Mouse (Mus musculus) heart, embryonic 15.5 days (tissue): ENCODE measurements at regions not wholly inside any gene's neighbourhood (a gene's known extent, or its start where the extent isn't known, plus 50 kb on each side); places are given as distances from the start of the nearest gene placed in this dataset.

Source experiments
- ATAC-seq: fragments of 200-750 bp; cut with Nextera tagmentation; replicated peaks from 2 replicates; pipeline ENCODE4 v1.8.0; 2017; ENCODE audit warnings: low read depth, moderate TSS enrichment; ENCODE audit not compliant: insufficient number of reproducible peaks, insufficient read depth, low FRiP score
- H3K27ac ChIP-seq: fragments of 300-500 bp; sonication (generic); 2 replicates; pipeline ENCODE4 v1.5.1; 2015; ENCODE audit warnings: mild to moderate bottlenecking, inconsistent platforms
- H3K27me3 ChIP-seq: fragments of 300-500 bp; sonication (generic); 2 replicates; pipeline ENCODE4 v1.6.1; 2015; ENCODE audit warnings: inconsistent platforms
- H3K36me3 ChIP-seq: fragments of 300-500 bp; sonication (generic); 2 replicates; pipeline ENCODE4 v1.6.1; 2015; ENCODE audit warnings: mild to moderate bottlenecking, inconsistent platforms
- H3K4me1 ChIP-seq: fragments of 300-500 bp; sonication (generic); replicated peaks from 2 replicates; pipeline ENCODE4 v1.6.1; 2015; ENCODE audit warnings: inconsistent platforms
- H3K4me2 ChIP-seq: fragments of 300-500 bp; sonication (generic); 2 replicates; pipeline ENCODE4 v1.6.1; 2015; ENCODE audit warnings: inconsistent platforms, mild to moderate bottlenecking, moderate library complexity
- H3K4me3 ChIP-seq: fragments of 300-500 bp; sonication (generic); 2 replicates; pipeline ENCODE4 v1.5.1; 2015; ENCODE audit warnings: mild to moderate bottlenecking, inconsistent platforms
- H3K9ac ChIP-seq: fragments of 300-500 bp; sonication (generic); 2 replicates; pipeline ENCODE4 v1.6.1; 2015; ENCODE audit warnings: mild to moderate bottlenecking, inconsistent platforms
- H3K9me3 ChIP-seq: fragments of 300-500 bp; sonication (generic); replicated peaks from 2 replicates; pipeline ENCODE4 v1.6.1; 2016; ENCODE audit warnings: inconsistent platforms
- WGBS: fragments of 180-500 bp; shearing (Covaris S2); methylation state at CpG from one replicate; pipeline ENCODE4 v1.1.7; 2015; ENCODE audit warnings: mixed read lengths; 5-methylcytosine and 5-hydroxymethylcytosine counted together

GRCm38 (mm10) chr17:51321868-51322267 is 142.7 kb upstream of the Tbc1d5 start:
- no peaks in the 10 kb centered on the region for H3K27me3 ChIP-seq
- no peak overlapping the region for H3K9ac ChIP-seq
- no peak overlapping the region for H3K27ac ChIP-seq
- no peaks in the 10 kb centered on the region for H3K4me1 ChIP-seq
- no peak overlapping the region for H3K4me3 ChIP-seq
- 75% methylated on average over 7 of the region's 7 CpGs for WGBS
- no peaks in the 10 kb centered on the region for H3K9me3 ChIP-seq
- H3K4me2 ChIP-seq = no peak overlapping the region
- no peak for ATAC-seq
- no peaks in the 10 kb centered on the region for H3K36me3 ChIP-seq

DNA sequence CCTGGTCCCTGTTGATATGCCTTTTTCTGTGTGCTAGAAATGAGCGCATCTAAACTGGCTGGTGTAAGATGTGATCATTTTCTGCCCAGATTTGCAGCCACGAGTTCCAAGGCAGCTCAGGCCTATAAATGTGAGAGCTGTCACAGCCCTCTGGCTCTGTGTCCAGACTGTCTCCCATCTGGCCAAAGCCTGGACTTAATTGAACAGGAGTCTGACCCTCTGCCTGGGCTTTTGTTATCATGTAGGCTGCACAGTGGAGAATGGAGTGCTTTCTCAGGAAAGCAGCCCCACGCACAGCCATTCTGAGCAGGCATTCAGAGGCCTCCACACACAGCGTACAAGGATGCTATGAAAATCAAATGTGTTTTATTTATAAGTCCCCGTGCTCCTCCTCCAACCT is 141.9 kb upstream of the Tbc1d5 start:
- WGBS = 75% methylated on average over 5 of the region's 5 CpGs

GRCm38 (mm10) chr17:51304964-51305363 is 125.8 kb upstream of the Tbc1d5 start:
- Histone ChIP-seq H3K9me3 (no peaks in the 10 kb centered on the region), H3K4me1 (no peaks in the 10 kb centered on the region), H3K4me3 (no peak overlapping the region), H3K4me2 (no peak overlapping the region), H3K36me3 (no peaks in the 10 kb centered on the region), H3K27ac (no peak overlapping the region), H3K27me3 (no peaks in the 10 kb centered on the region), H3K9ac (no peak overlapping the region)
- WGBS = 44% methylated on average over 14 of the region's 14 CpGs
- ATAC-seq = no peak

More for the DNA sequence above, 141.9 kb upstream of the Tbc1d5 start:
- Histone ChIP-seq H3K4me2 (no peak overlapping the region), H3K9me3 (no peaks in the 10 kb centered on the region), H3K9ac (no peak overlapping the region), H3K27ac (no peak overlapping the region), H3K4me3 (no peak overlapping the region), H3K27me3 (no peaks in the 10 kb centered on the region), H3K4me1 (no peaks in the 10 kb centered on the region), H3K36me3 (no peaks in the 10 kb centered on the region)
- ATAC-seq = no peak

DNA sequence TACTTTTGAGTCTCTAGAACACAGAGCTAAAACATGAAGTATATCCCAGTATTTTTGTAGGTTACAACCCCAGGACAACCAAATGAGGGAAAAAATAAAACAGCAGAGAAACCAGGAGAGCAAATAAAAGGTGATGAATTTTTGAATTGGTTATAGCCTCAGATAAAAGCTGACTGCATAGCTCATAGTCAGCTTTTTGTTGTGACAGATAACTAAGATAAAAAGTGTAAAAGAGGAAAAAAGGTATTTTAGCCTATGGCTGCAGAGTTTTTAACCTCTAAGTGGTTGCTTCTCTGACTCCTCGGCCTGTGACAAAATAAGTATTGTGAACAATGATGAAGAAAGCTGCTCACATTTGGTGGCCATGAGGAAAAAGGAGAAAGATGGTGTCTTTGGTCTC is 111.6 kb upstream of the Tbc1d5 start:
- H3K4me2 ChIP-seq = no peak overlapping the region
- WGBS = 93% methylated on average over 1 of the region's 1 CpGs
- H3K4me3 ChIP-seq = no peak overlapping the region
- ATAC-seq = no peak
- no peaks in the 10 kb centered on the region for H3K27me3 ChIP-seq
- H3K9me3 ChIP-seq = no peaks in the 10 kb centered on the region
- no peaks in the 10 kb centered on the region for H3K36me3 ChIP-seq
- H3K4me1 ChIP-seq = no peaks in the 10 kb centered on the region
- H3K27ac ChIP-seq = no peak overlapping the region
- no peak overlapping the region for H3K9ac ChIP-seq

- no peak for ATAC-seq
- H3K4me3 ChIP-seq = no peak overlapping the region
- no peak overlapping the region for H3K27ac ChIP-seq
- no peak overlapping the region for H3K4me2 ChIP-seq
- 73% methylated on average over 7 of the region's 7 CpGs for WGBS
- H3K27me3 ChIP-seq = no peaks in the 10 kb centered on the region
- no peaks in the 10 kb centered on the region for H3K36me3 ChIP-seq
- no peaks in the 10 kb centered on the region for H3K4me1 ChIP-seq
- H3K9me3 ChIP-seq = no peaks in the 10 kb centered on the region
- H3K9ac ChIP-seq = no peak overlapping the region
Observed at GRCm38 (mm10) chr17:51288751-51289150, 109.6 kb upstream of the Tbc1d5 start.

- Histone ChIP-seq H3K9ac (no peak overlapping the region), H3K4me3 (no peak overlapping the region), H3K36me3 (no peaks in the 10 kb centered on the region), H3K9me3 (no peaks in the 10 kb centered on the region), H3K4me2 (no peak overlapping the region), H3K27ac (no peak overlapping the region), H3K4me1 (no peaks in the 10 kb centered on the region), H3K27me3 (no peaks in the 10 kb centered on the region)
- 79% methylated on average over 8 of the region's 8 CpGs for WGBS
- ATAC-seq = no peak
Observed at GRCm38 (mm10) chr17:51287878-51288277, 108.7 kb upstream of the Tbc1d5 start.

GRCm38 (mm10) chr17:51285362-51285761 is 106.2 kb upstream of the Tbc1d5 start:
- 70% methylated on average over 5 of the region's 5 CpGs for WGBS
- no peaks in the 10 kb centered on the region for H3K27me3 ChIP-seq
- no peak overlapping the region for H3K27ac ChIP-seq
- H3K9ac ChIP-seq = no peak overlapping the region
- no peak overlapping the region for H3K4me3 ChIP-seq
- H3K4me1 ChIP-seq = no peaks in the 10 kb centered on the region
- no peaks in the 10 kb centered on the region for H3K36me3 ChIP-seq
- ATAC-seq = no peak
- H3K9me3 ChIP-seq = no peaks in the 10 kb centered on the region
- no peak overlapping the region for H3K4me2 ChIP-seq

DNA sequence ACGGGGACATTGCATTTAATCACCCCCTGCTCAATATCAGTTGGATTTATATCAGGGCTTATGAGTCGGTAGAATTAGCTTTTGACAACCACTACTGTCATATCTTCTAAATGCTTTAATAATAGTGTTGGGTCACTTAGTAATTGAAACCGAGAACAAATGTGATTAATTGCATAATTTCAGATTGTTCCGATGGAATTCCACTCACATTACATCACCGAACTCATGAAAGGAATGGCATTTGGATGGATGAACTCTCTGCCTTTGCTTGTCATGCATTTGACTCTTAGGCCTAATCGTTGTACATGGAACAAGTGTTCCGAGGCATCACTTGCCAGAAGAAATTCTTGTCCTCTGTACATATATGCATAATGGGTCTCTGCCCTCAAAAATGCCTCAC is 99.6 kb upstream of the Tbc1d5 start:
- Histone ChIP-seq H3K36me3 (no peaks in the 10 kb centered on the region), H3K9ac (no peak overlapping the region), H3K27ac (no peak overlapping the region), H3K27me3 (no peaks in the 10 kb centered on the region), H3K4me1 (no peaks in the 10 kb centered on the region), H3K9me3 (no peaks in the 10 kb centered on the region), H3K4me2 (no peak overlapping the region), H3K4me3 (no peak overlapping the region)
- 46% methylated on average over 7 of the region's 7 CpGs for WGBS
- ATAC-seq = no peak

DNA sequence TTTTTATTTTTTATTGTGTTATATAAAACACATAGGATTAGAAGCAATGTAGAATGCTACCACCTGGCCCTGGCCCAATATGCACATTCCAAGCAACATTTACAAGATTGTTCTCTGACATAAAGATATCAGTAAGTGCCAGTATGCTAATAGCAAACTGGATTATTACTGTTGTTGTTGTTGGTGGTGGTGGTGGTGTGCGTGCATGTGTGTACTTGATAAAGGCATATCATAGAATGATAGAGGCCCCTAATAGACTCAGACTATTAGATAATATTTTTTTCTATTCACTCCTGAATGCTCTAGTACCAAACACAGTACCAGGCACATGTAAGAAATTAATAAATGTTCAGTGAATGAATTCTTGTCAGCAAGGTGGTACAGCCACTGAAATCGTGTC is 98.9 kb upstream of the Tbc1d5 start:
- no peak overlapping the region for H3K9ac ChIP-seq
- no peaks in the 10 kb centered on the region for H3K27me3 ChIP-seq
- no peak overlapping the region for H3K27ac ChIP-seq
- no peak overlapping the region for H3K4me3 ChIP-seq
- H3K4me2 ChIP-seq = no peak overlapping the region
- H3K36me3 ChIP-seq = no peaks in the 10 kb centered on the region
- H3K9me3 ChIP-seq = no peaks in the 10 kb centered on the region
- 57% methylated on average over 2 of the region's 2 CpGs for WGBS
- no peak for ATAC-seq
- H3K4me1 ChIP-seq = no peaks in the 10 kb centered on the region

DNA sequence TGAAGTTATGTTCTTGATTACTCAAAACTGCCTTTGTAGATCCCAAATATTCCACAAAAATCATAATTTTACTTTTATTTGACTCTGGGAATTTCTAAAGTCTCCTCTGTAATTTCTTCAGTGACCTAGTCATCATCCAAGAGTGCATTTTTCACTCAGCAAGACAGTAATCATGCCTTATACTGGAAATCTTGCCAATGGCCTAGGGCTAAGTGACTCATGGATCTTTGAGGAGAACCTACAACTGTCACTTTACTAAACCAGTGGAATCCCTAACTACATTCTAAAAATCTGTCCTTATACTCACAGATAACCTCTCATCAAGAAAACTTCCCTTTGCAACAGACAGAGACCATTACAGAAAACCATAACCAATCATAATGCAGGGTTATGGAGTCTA is 98.0 kb upstream of the Tbc1d5 start:
- Histone ChIP-seq H3K9me3 (no peaks in the 10 kb centered on the region), H3K4me3 (no peak overlapping the region), H3K4me1 (no peaks in the 10 kb centered on the region), H3K4me2 (no peak overlapping the region), H3K36me3 (no peaks in the 10 kb centered on the region), H3K27ac (no peak overlapping the region), H3K27me3 (no peaks in the 10 kb centered on the region), H3K9ac (no peak overlapping the region)
- no peak for ATAC-seq

GRCm38 (mm10) chr17:51272025-51272424 is 92.9 kb upstream of the Tbc1d5 start:
- Histone ChIP-seq H3K4me1 (no peaks in the 10 kb centered on the region), H3K9me3 (no peaks in the 10 kb centered on the region), H3K27me3 (no peaks in the 10 kb centered on the region), H3K9ac (no peak overlapping the region), H3K27ac (no peak overlapping the region), H3K36me3 (no peaks in the 10 kb centered on the region), H3K4me3 (no peak overlapping the region), H3K4me2 (no peak overlapping the region)
- WGBS = 83% methylated on average over 1 of the region's 1 CpGs
- ATAC-seq = no peak

- Histone ChIP-seq H3K4me3 (no peak overlapping the region), H3K9me3 (no peaks in the 10 kb centered on the region), H3K36me3 (no peaks in the 10 kb centered on the region), H3K9ac (no peak overlapping the region), H3K4me1 (no peaks in the 10 kb centered on the region), H3K27ac (no peak overlapping the region), H3K27me3 (no peaks in the 10 kb centered on the region), H3K4me2 (no peak overlapping the region)
- no peak for ATAC-seq
- 75% methylated on average over 3 of the region's 3 CpGs for WGBS
Observed at GRCm38 (mm10) chr17:51262946-51263345, 83.8 kb upstream of the Tbc1d5 start.

DNA sequence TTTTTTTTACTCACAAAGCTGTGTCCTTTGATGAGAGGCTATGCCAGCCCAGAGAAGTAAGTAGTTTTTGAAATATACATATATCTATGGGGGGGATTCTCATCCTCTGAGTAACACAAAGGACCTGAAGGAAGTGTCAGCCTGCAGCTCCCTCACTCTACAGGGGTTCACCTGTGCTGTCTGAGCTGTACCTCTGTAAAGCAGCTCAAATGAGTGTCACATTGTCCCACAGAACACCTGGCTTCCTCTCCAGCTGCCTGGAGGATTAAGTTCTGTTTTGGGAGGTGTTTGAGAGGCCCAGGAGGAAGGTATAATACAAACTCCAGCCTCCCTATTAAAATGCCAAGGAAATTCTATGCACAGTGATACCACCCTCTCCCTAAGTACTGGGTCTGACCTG is 83.3 kb upstream of the Tbc1d5 start:
- H3K4me3 ChIP-seq = no peak overlapping the region
- no peak for ATAC-seq
- no peaks in the 10 kb centered on the region for H3K36me3 ChIP-seq
- H3K27me3 ChIP-seq = no peaks in the 10 kb centered on the region
- H3K9ac ChIP-seq = no peak overlapping the region
- no peak overlapping the region for H3K4me2 ChIP-seq
- H3K4me1 ChIP-seq = no peaks in the 10 kb centered on the region
- no peaks in the 10 kb centered on the region for H3K9me3 ChIP-seq
- H3K27ac ChIP-seq = no peak overlapping the region
